Mouse (Mus musculus): ENCODE measurements around the gene Tnik.

The Tnik gene

DNA sequence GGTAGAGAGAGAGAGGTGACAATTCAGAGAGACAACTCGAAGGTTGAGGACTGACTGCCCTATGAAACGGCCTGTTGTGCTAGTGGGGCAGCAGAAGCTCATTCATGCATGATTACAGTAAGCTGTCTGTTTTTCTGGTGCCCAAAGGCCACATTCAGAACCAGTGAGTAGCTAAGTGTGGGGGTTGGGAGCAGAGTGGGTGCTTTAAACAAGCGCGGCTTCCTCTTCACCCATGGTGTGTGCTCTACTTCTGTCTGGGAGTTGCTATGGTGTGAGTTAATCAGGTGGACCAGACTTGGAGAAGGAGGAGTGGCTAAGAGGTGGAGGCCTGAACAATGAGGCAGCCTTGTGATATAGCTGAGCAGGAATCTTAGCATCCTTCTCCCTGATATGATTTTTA, 2.2 kb downstream of the Tnik start:
- peak; percentile 56 to 59 for DNase-seq

- DNase-seq = peak; percentile 75 to 78
Observed at GRCm38 (mm10) chr3:28265656-28266055, 2.6 kb downstream of the Tnik start.

- no peak for DNase-seq
Observed at GRCm38 (mm10) chr3:28267211-28267610, 4.2 kb downstream of the Tnik start.

DNA sequence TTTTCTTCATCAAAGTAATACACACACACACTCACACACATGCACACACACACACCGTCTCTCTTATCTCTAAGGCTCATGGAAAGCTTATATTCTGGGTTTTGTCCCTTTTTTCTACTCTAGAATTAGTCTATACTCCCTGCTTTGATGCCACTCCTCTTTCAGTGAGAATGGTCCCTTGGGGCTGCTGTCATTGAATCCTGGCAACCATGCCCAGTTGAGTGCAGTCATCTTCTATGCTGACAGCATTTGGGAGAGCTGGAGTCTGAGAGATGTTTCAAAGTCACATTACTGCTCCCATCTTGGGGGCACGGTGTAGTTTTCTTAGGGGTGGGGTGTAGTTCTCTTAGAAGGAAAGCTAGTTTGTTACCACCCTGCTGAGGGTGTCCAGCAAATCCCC, 6.7 kb downstream of the Tnik start:
- DNase-seq = no peak

GRCm38 (mm10) chr3:28271884-28272283, 8.9 kb downstream of the Tnik start:
- DNase-seq = no peak

DNA sequence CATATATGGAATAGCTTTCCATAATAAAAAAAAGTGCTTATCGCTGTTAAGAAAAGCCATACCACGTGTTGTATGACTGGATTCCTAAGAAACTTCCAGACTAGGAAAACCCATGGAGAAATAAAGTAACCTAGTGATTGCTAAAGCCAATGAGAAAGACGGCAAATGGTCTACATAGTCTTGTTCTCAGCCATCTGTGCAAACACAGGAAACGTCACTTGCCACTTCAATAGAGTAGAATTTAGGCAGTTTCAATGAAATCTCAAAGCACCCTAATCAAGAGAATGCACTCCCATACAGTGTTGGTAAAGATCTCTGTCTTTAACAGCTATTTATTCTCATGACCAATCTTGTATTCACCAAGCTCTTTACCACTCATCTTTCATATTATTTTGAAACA, 11.7 kb downstream of the Tnik start:
- DNase-seq = no peak

DNA sequence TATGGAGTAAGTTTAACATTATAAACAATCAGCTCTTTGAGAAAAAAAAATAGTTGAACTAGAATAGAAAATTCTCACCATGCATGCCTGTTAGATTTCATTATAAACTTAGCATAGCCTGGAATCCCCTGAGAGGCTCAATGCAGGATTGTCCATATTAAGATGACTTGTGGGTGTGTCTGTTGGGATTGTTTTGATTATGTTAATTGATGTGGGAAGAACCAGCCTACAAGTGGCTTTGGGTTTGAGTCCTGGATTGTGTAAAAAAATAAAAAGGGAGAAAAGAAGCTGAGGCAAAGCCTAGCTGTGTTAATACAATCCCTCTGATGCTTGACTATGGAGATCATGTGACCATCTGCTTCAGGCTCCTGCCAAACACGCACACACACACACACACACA, 26.7 kb downstream of the Tnik start:
- peak in 1 of 2 experiments; percentile 33 for DNase-seq

DNA sequence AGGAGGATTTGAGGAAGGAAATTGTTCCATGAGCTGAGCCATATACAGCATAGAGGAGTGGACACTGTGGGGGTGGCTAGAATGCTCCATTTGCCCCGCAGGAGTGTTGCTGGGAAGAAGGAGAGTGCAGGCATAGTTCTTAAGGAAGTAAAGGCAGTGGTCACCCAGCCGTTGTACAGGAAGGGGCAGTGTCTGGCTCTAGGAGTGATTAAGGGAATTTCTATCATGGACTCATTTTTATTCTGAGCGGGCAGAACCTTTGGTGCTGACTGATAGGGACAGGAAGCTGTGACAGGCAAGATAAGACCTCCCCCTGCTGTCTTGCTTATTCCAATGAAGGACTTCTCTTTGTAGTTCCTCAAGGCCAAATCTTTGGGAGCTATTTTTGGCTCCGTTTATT, 38.4 kb downstream of the Tnik start:
- no peak for DNase-seq

GRCm38 (mm10) chr3:28303915-28304314, 40.9 kb downstream of the Tnik start:
- DNase-seq = peak in 1 of 2 experiments; percentile 18

GRCm38 (mm10) chr3:28306852-28307251, 43.8 kb downstream of the Tnik start:
- no peak for DNase-seq

- peak in 1 of 2 experiments; percentile 66 for DNase-seq
Observed at GRCm38 (mm10) chr3:28314438-28314837, 51.4 kb downstream of the Tnik start.

DNA sequence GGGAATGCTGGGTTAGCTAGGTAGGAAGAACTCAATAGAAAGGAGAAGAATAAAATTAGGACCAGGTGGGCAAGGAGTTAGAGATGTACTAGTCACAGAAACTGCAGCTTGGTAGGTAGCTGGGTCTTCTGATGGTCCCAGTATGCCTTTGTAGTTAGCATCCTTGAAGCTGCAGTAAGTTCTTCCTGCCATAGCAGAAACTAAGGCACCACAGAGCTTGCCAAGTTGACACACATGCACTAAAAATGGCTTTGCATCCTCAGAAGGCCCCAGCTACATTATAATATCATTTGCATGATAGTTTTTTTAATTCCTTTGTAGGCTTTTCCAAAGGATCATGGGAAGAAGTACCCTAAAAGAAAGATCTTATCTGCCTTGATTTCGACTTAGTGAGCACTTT, 54.3 kb downstream of the Tnik start:
- DNase-seq = no peak

- DNase-seq = no peak
Observed at GRCm38 (mm10) chr3:28321635-28322034, 58.6 kb downstream of the Tnik start.

DNA sequence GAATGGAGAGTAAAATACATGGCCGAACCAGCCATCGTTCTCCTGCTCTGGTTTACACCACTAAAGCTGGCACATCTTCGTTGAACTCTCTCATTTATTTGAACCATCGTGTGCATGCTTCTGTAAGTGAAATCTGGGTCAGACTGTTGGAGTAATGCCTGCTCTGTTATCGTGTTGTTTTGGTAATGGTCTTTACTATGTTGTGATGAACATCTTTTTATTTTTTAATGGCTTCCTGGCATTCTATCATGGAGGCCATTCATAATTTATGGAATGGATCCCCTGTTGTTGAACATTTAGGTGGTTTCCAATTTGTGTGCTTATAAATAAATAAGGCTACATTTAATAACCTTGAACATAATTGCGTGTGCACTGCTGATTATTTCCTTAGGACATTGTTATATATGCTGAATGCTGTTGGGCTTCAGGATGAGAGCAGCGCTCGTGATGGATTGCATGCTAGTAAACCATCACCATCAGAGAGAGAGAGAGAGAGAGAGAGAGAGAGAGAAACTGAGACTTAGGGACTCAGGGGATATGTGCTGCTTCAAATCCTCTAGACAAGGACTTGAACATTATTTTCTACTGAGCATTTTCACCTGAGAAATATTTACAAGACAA, 62.7 kb downstream of the Tnik start:
- no peak for DNase-seq

DNA sequence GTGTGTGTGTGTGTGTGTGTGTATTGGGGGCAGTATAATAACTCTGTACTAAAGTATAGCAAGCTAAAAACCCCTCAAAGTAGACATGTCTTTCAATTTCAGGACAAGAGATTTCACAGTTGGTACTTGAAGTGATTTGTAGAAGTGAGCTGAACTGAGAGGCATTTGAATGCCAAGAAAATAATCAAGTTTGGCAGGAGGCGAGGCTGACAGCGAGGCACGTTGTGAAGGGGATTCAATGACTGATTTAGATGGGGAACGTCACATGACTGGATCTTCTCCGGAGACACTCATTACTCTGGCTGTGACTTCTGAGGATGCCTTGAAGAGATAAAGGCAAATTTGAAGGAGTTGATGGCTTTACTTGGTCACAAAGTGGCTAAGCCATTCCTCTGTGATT, 69.3 kb downstream of the Tnik start:
- DNase-seq = no peak

- no peak for DNase-seq
Observed at GRCm38 (mm10) chr3:28333869-28334268, 70.9 kb downstream of the Tnik start.

DNA sequence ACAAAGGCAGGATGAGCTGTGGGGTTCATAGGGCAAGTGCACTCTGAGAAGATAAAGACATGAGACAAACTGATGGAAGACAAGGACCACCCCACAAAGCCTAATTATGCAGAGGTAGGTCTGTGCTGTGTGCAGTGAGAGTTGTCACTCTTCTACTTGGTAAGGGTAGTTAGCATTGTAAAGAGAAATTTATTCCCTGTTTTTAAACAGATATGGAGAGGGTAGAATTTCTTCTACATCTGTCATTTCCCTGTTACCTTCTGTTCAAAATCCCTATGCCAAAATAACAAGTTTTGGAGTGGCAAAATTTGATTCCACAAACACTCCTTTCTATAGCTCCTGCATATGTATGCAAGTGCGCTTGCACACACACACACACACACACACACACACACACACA, 71.5 kb downstream of the Tnik start:
- DNase-seq = no peak

GRCm38 (mm10) chr3:28340071-28340470, 77.1 kb downstream of the Tnik start:
- DNase-seq = no peak

DNA sequence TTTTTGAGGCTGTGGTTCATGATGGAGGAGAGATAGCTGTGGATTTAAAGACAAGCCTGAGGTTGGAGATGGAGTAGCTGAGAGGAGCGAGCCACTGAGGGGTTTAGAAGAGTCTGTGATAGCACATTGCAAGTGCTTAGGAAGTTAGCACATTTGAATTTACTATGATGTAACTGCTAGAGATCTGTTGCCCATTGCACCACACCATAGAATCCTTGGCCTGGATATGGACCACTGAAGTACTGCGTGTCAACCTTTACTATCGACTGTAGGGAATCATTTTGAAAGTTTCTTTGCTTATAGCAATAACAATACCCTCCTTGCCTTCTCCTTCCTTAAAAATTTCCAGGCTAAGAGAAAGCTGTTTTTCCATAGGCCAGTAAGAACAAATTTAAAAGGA, 80.2 kb downstream of the Tnik start:
- DNase-seq = no peak

GRCm38 (mm10) chr3:28343661-28344060, 80.6 kb downstream of the Tnik start:
- no peak for DNase-seq

- peak; percentile 50 to 66 for DNase-seq
Observed at GRCm38 (mm10) chr3:28345446-28345845, 82.4 kb downstream of the Tnik start.

- no peak for DNase-seq
Observed at GRCm38 (mm10) chr3:28345961-28346360, 82.9 kb downstream of the Tnik start.

DNA sequence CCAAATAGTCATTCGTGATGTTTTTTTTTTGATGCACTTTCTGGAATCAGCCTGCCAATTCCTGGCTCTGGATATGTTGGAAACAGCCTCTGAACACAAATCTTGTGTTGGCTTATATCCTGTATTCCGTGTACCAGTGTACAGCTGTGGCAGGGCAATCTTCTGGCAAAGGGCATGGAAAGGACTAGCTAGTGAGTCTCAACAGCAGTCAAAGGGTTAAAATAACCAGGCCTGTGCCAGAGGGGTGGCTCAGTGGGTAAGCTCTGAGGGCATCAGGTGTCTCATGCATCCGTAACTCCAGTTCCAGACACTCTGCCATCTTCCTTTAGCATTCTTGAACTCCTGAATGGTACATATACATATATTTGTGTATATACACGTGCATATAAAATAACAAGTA, 83.5 kb downstream of the Tnik start:
- no peak for DNase-seq

DNA sequence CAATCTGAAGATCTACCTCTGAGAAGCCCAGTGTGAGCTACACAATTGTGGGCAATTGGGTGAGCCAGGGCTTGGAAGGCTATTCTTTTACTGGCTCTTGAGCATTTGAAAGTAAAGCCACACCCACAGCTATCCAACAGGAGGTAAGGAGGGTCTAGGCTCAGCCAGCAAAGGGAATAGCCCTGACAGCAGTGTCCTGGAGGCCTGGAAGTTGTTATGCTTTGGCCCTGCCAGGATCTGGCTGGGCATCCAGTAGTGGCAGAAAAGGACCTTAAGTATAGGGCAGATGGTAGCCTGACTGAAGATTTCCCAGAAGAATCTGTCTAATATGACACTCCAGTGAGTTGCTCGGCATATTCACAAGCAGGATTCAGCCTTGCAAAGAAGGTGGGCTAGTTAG, 85.7 kb downstream of the Tnik start:
- DNase-seq = peak; percentile 38 to 47

DNA sequence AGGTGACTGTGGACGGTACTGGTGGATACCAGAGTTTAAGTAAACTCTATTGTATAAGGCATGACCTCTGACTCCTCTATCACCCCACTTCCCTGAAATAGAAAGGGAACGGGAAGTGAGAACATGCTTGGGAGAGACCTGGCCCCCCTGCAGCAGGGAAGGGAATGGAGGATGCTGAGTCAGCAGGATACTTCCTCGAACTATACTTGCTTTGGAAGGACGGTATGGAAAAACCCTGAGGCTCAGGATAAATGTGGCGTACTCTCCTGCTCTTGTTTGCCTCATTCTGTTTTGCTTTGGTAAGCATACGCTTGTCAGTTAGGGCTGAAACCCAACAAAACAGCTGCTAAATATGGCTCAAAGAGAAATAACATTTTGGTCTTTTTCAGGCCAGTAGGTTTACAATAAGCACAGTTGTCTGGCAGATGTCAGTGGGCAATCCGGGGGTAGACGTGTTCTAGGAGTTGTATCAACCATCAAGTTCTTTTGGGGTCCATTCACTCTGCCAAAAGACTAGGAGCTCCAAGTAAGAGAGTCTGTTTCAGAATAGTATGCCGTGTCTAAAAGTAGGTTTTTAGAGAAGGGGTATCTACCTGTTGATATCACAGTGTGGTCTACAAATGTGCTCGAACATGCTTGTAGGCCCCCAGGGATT, 87.3 kb downstream of the Tnik start:
- no peak for DNase-seq
